Mouse (Mus musculus) liver, embryonic 14.5 days (tissue): Measurements from ENCODE around the gene Abl1. TPM values are rescaled to one million over a fixed set of nuclear protein-coding genes. Genes with fewer than 3 reads are reported as not detected.

Source experiments
- ATAC-seq: fragments of 200-750 bp; cut with Nextera tagmentation; 2 replicates; pipeline ENCODE4 v1.8.0; 2017; ENCODE audit warnings: moderate number of reproducible peaks, mild to moderate bottlenecking, moderate library complexity; ENCODE audit not compliant: insufficient read depth
- DNase-seq, 3 experiments: peaks; one replicate each; pipeline ENCODE4 v3.0.0-alpha.2; 2012 to 2013; ENCODE audit warnings: low read depth in 3 of 3, low spot score in 3 of 3
- H3K27ac ChIP-seq: fragments of 300-500 bp; sonication (generic); 2 replicates; pipeline ENCODE4 v1.5.1; 2014; ENCODE audit warnings: moderate library complexity, mild to moderate bottlenecking, control low read depth, inconsistent platforms
- H3K27me3 ChIP-seq: fragments of 300-500 bp; sonication (generic); 2 replicates; pipeline ENCODE4 v1.6.1; 2014; ENCODE audit warnings: mild to moderate bottlenecking, low read length, moderate library complexity; ENCODE audit not compliant: control insufficient read depth, insufficient read depth
- H3K36me3 ChIP-seq: fragments of 300-500 bp; sonication (generic); replicated peaks from 2 replicates; pipeline ENCODE4 v1.6.1; 2014; ENCODE audit warnings: low read depth; ENCODE audit not compliant: control insufficient read depth, insufficient read depth
- H3K4me1 ChIP-seq, 2 experiments: fragments of 200-500 bp in 1 of 2; fragments of 300-500 bp in 1 of 2; sonication (generic) in 1 of 2; replicated peaks; 2 replicates each; pipeline ENCODE4 v1.6.1; 2012 to 2014; ENCODE audit warnings: antibody characterized with exemption in 1 of 2, inconsistent platforms in 1 of 2, low read length in 1 of 2; ENCODE audit not compliant: control insufficient read depth in 2 of 2, insufficient read depth in 2 of 2
- H3K4me2 ChIP-seq: fragments of 300-500 bp; sonication (generic); 2 replicates; pipeline ENCODE4 v1.6.1; 2014; ENCODE audit warnings: low read depth, mild to moderate bottlenecking, control low read depth, moderate library complexity
- H3K4me3 ChIP-seq, 2 experiments: fragments of 200-500 bp in 1 of 2; fragments of 300-500 bp in 1 of 2; sonication (generic) in 1 of 2; 2 replicates each; pipeline ENCODE4 v1.5.1; 2012 to 2014; ENCODE audit warnings: low read depth in 2 of 2, low read length in 2 of 2, mild to moderate bottlenecking in 2 of 2, control low read depth in 1 of 2, inconsistent platforms in 1 of 2, moderate library complexity in 1 of 2; ENCODE audit not compliant: insufficient read depth in 1 of 2
- H3K9ac ChIP-seq: fragments of 300-500 bp; sonication (generic); replicated peaks from 2 replicates; pipeline ENCODE4 v1.6.1; 2014; ENCODE audit warnings: mild to moderate bottlenecking, control low read depth, moderate library complexity
- H3K9me3 ChIP-seq: fragments of 300-500 bp; sonication (generic); 2 replicates; pipeline ENCODE4 v1.6.1; 2016; ENCODE audit warnings: low read length, mixed read lengths; ENCODE audit not compliant: control insufficient read depth
- CTCF ChIP-seq: IDR thresholded peaks from 2 replicates; pipeline ENCODE4 v1.5.1; 2016; ENCODE audit warnings: antibody characterized with exemption, low read depth, control low read depth
- EP300 ChIP-seq: IDR thresholded peaks from 2 replicates; pipeline ENCODE4 v1.6.1; 2016; ENCODE audit warnings: antibody characterized with exemption, low read depth
- WGBS: fragments of 180-500 bp; shearing (Covaris S2); extraction: QIAGEN DNeasy Blood & Tissue Kit; methylation state at CpG from one replicate; pipeline ENCODE4 v1.1.7; 2014; ENCODE audit not compliant: insufficient replicate concordance; 5-methylcytosine and 5-hydroxymethylcytosine counted together
- polyA plus RNA-seq, 2 experiments: library from polyadenylated mRNA; depleted of rRNA in 1 of 2; stranded (reverse) in 1 of 2; unstranded in 1 of 2; fragments of >200 nt; fragmentation: Nextera tagmentation in 1 of 2; extraction: Ambion mirVana in 1 of 2; gene quantifications; 2 replicates each; pipeline versions ENCODE4 v1.2.1 to v1.2.3; 2012 to 2014

Gene Abl1
- polyA plus RNA-seq, 2 experiments, result 4.8 to 9.6 TPM

GRCm38 (mm10) chr2:31727576-31728277 lies 39.6 kb downstream of the Abl1 start:
- no peaks in the 10 kb centered on the region for H3K9me3 ChIP-seq
- DNase-seq (no peak), ATAC-seq (no peak)
- no peaks in the 10 kb centered on the region for H3K36me3 ChIP-seq
- no peak overlapping the region for H3K4me2 ChIP-seq
- no peak overlapping the region for H3K9ac ChIP-seq
- H3K27me3 ChIP-seq, result no peaks in the 10 kb centered on the region
- TF ChIP-seq CTCF (no peak), EP300 (no peak)
- WGBS, result 54% methylated on average over 9 of the region's 9 CpGs
- H3K4me3 ChIP-seq, result no peak overlapping the region
- H3K27ac ChIP-seq, result no peak overlapping the region
- H3K4me1 ChIP-seq, result peaks cover 7 to 29% of the 10 kb centered on the region in 2 experiments

- H3K36me3 ChIP-seq, result no peaks in the 10 kb centered on the region
- H3K27me3 ChIP-seq, result no peaks in the 10 kb centered on the region
- no peak overlapping the region for H3K9ac ChIP-seq
- ATAC-seq, result no peak
- H3K9me3 ChIP-seq, result no peaks in the 10 kb centered on the region
- H3K4me3 ChIP-seq, result no peak overlapping the region
- 50% methylated on average over 5 of the region's 5 CpGs for WGBS
- TF ChIP-seq EP300, result no peak
- TF ChIP-seq CTCF, result no peak
- DNase-seq, result no peak
- peaks cover 0 to 23% of the 10 kb centered on the region in 2 experiments; a peak in 3 of 4 replicates for H3K4me1 ChIP-seq
- H3K4me2 ChIP-seq, result no peak overlapping the region
- H3K27ac ChIP-seq, result no peak overlapping the region
Measured at GRCm38 (mm10) chr2:31730640-31731039, 42.5 kb downstream of the Abl1 start.

GRCm38 (mm10) chr2:31732497-31732896 lies 44.3 kb downstream of the Abl1 start:
- H3K9me3 ChIP-seq, result no peaks in the 10 kb centered on the region
- H3K27me3 ChIP-seq, result no peaks in the 10 kb centered on the region
- no peak overlapping the region for H3K27ac ChIP-seq
- no peak for TF ChIP-seq CTCF
- TF ChIP-seq EP300, result no peak
- no peak overlapping the region for H3K4me2 ChIP-seq
- WGBS, result 72% methylated on average over 3 of the region's 3 CpGs
- H3K4me3 ChIP-seq, result no peak overlapping the region
- ATAC-seq (no peak), DNase-seq (no peak)
- no peak overlapping the region for H3K9ac ChIP-seq
- peaks cover 0 to 16% of the 10 kb centered on the region in 2 experiments; a peak in 2 of 4 replicates for H3K4me1 ChIP-seq
- H3K36me3 ChIP-seq, result no peaks in the 10 kb centered on the region

GRCm38 (mm10) chr2:31733558-31733957 lies 45.4 kb downstream of the Abl1 start:
- no peak overlapping the region for H3K27ac ChIP-seq
- TF ChIP-seq EP300, result no peak
- no peak for TF ChIP-seq CTCF

GRCm38 (mm10) chr2:31739041-31739440 lies 50.9 kb downstream of the Abl1 start:
- DNase-seq, result no peak

More at GRCm38 (mm10) chr2:31733558-31733957, 45.4 kb downstream of the Abl1 start:
- no peaks in the 10 kb centered on the region for H3K27me3 ChIP-seq
- H3K4me1 ChIP-seq, result peaks cover 0 to 11% of the 10 kb centered on the region in 2 experiments; a peak in 2 of 4 replicates
- no peak overlapping the region for H3K4me3 ChIP-seq
- DNase-seq, result no peak
- WGBS, result 73% methylated on average over 5 of the region's 5 CpGs
- H3K36me3 ChIP-seq, result no peaks in the 10 kb centered on the region
- ATAC-seq, result no peak
- no peak overlapping the region for H3K4me2 ChIP-seq
- no peak overlapping the region for H3K9ac ChIP-seq
- H3K9me3 ChIP-seq, result no peaks in the 10 kb centered on the region

More at GRCm38 (mm10) chr2:31739041-31739440, 50.9 kb downstream of the Abl1 start:
- 0 out of 4 replicates have a peak, but pooled peaks cover 0 to 2% of the 10 kb centered on the region in 2 experiments for H3K4me1 ChIP-seq
- no peak overlapping the region for H3K4me2 ChIP-seq
- no peak overlapping the region for H3K4me3 ChIP-seq
- WGBS, result 41% methylated on average over 3 of the region's 3 CpGs
- H3K27ac ChIP-seq, result no peak overlapping the region
- no peaks in the 10 kb centered on the region for H3K9me3 ChIP-seq
- H3K27me3 ChIP-seq, result no peaks in the 10 kb centered on the region
- H3K36me3 ChIP-seq, result no peaks in the 10 kb centered on the region
- H3K9ac ChIP-seq, result no peak overlapping the region
- TF ChIP-seq CTCF (no peak), EP300 (no peak)
- ATAC-seq, result no peak
